Mouse (Mus musculus): ENCODE data around the gene Abi3bp.

The Abi3bp gene

GRCm38 (mm10) chr16:56477677-56478574 lies at the start of gene Abi3bp:
TSS of gene Abi3bp (plus strand) at chr16:56477878.
- in situ Hi-C loops (cut with MboI, MseI) = loop anchor here (10.0 kb wide), 1 partner anchor 1317 kb away; no protein-coding TSS in a partner anchor

GRCm38 (mm10) chr16:56435293-56436185 lies 42.1 kb upstream of the Abi3bp start:
- in situ Hi-C loops (cut with MboI, MseI) = no loop called here

GRCm38 (mm10) chr16:56440243-56440642 lies 37.4 kb upstream of the Abi3bp start:
- in situ Hi-C loops (cut with MboI, MseI) = no loop called here

- in situ Hi-C loops (cut with MboI, MseI) = no loop called here
Measured at GRCm38 (mm10) chr16:56441113-56441512, 36.6 kb upstream of the Abi3bp start.

- in situ Hi-C loops (cut with MboI, MseI) = no loop called here
Measured at GRCm38 (mm10) chr16:56441658-56442344, 35.9 kb upstream of the Abi3bp start.

GRCm38 (mm10) chr16:56451482-56451881 lies 26.2 kb upstream of the Abi3bp start:
- in situ Hi-C loops (cut with MboI, MseI) = no loop called here

- in situ Hi-C loops (cut with MboI, MseI) = no loop called here
Measured at GRCm38 (mm10) chr16:56451923-56452322, 25.8 kb upstream of the Abi3bp start.

- in situ Hi-C loops (cut with MboI, MseI) = no loop called here
Measured at GRCm38 (mm10) chr16:56458052-56458754, 19.5 kb upstream of the Abi3bp start.

- in situ Hi-C loops (cut with MboI, MseI) = loop anchor here (10.0 kb wide), 1 partner anchor 1322 kb away; no protein-coding TSS in a partner anchor
Measured at GRCm38 (mm10) chr16:56473160-56473559, 4.5 kb upstream of the Abi3bp start.

- in situ Hi-C loops (cut with MboI, MseI) = loop anchor here (10.0 kb wide), 1 partner anchor 1319 kb away; no protein-coding TSS in a partner anchor
Measured at GRCm38 (mm10) chr16:56475676-56476075, 2.0 kb upstream of the Abi3bp start.

- in situ Hi-C loops (cut with MboI, MseI) = loop anchor here (10.0 kb wide), 1 partner anchor 1316 kb away; no protein-coding TSS in a partner anchor
Measured at GRCm38 (mm10) chr16:56478575-56479191, 1.0 kb downstream of the Abi3bp start.

- in situ Hi-C loops (cut with MboI, MseI) = no loop called here
Measured at GRCm38 (mm10) chr16:56483466-56483865, 5.8 kb downstream of the Abi3bp start.

GRCm38 (mm10) chr16:56486461-56486860 lies 8.8 kb downstream of the Abi3bp start:
- in situ Hi-C loops (cut with MboI, MseI) = no loop called here

GRCm38 (mm10) chr16:56490861-56491260 lies 13.2 kb downstream of the Abi3bp start:
- in situ Hi-C loops (cut with MboI, MseI) = no loop called here

GRCm38 (mm10) chr16:56495266-56495665 lies 17.6 kb downstream of the Abi3bp start:
- in situ Hi-C loops (cut with MboI, MseI) = loop anchor here (5.0 kb wide), 1 partner anchor 102 kb away; no protein-coding TSS in a partner anchor

- in situ Hi-C loops (cut with MboI, MseI) = loop anchor here (5.0 kb wide), 1 partner anchor 101 kb away; no protein-coding TSS in a partner anchor
Measured at GRCm38 (mm10) chr16:56496743-56497142, 19.1 kb downstream of the Abi3bp start.

GRCm38 (mm10) chr16:56498680-56499079 lies 21.0 kb downstream of the Abi3bp start:
- in situ Hi-C loops (cut with MboI, MseI) = loop anchor here (5.0 kb wide), 1 partner anchor 99 kb away; no protein-coding TSS in a partner anchor

GRCm38 (mm10) chr16:56500441-56500840 lies 22.8 kb downstream of the Abi3bp start:
- in situ Hi-C loops (cut with MboI, MseI) = no loop called here

- in situ Hi-C loops (cut with MboI, MseI) = no loop called here
Measured at GRCm38 (mm10) chr16:56501101-56501500, 23.4 kb downstream of the Abi3bp start.

GRCm38 (mm10) chr16:56501513-56501912 lies 23.8 kb downstream of the Abi3bp start:
- in situ Hi-C loops (cut with MboI, MseI) = no loop called here

Measured in regulatory T cell (primary cell).